Comparison of ENCODE assay signal across 8 mouse cellular contexts in genomic region chr4:116221140-116221851, GRCm38 (mm10). TPM values are rescaled to one million over a fixed set of nuclear protein-coding genes. Genes with fewer than 3 reads are reported as not detected.
DNase-seq lines count a peak whose midpoint lies in the region; ATAC-seq and TF ChIP-seq lines count a peak whose summit lies in the region.

TSS of gene Pik3r3 (plus strand) at chr4:116221618.

- peak; percentile 95 for TF ChIP-seq POLR2A in bone marrow macrophage, adult 2 months (IDR thresholded peaks at IDR 0.05; ENCODE audit: borderline replicate concordance, low read depth, low read length)
- TF ChIP-seq POLR2A in embryonic fibroblast, embryonic 13.5 days (IDR thresholded peaks at IDR 0.05; ENCODE audit: low read depth, low read length), result peak; percentile 100

- no peaks in the 10 kb centered on the region for H3K27me3 ChIP-seq in kidney, embryonic 14.5 days (ENCODE audit: control insufficient read depth, insufficient read depth, low read length)
- no peaks in the 10 kb centered on the region for H3K27me3 ChIP-seq in limb, embryonic 15.5 days

- peak; percentile 99 for ATAC-seq in kidney, embryonic 14.5 days (ENCODE audit: low FRiP score, low TSS enrichment)
- ATAC-seq in limb, embryonic 15.5 days (ENCODE audit: insufficient number of reproducible peaks, low FRiP score, low TSS enrichment, low read depth), result peak; percentile 100

- DNase-seq in A20 (ENCODE audit: low read depth, low spot score), result peak; percentile 99
- DNase-seq in heart, adult 9 months (ENCODE audit: low spot score in 2 of 2), result peak; percentile 98
- peak; percentile 92 to 96 for DNase-seq in monocyte, adult 2 months (ENCODE audit: low read depth in 1 of 2, low spot score in 2 of 2)
- peak; percentile 98 to 99 for DNase-seq in spleen, postnatal 36 days (ENCODE audit: low spot score in 2 of 2)

- H3K9ac ChIP-seq in kidney, embryonic 14.5 days (ENCODE audit: low read depth, low read length), result peak within 1 kb of the TSS; percentile 94
- H3K9ac ChIP-seq in limb, embryonic 15.5 days, result peak within 1 kb of the TSS; percentile 77

- under 1% methylated on average over 51 of the region's 53 CpGs for WGBS in kidney, embryonic 14.5 days
- WGBS in limb, embryonic 15.5 days, result under 1% methylated on average over 53 of the region's 53 CpGs

- peaks cover 18% of the 10 kb centered on the region for H3K4me1 ChIP-seq in bone marrow macrophage, adult 2 months (ENCODE audit: control insufficient read depth, insufficient read depth, low read length)
- H3K4me1 ChIP-seq in embryonic fibroblast, embryonic 13.5 days (ENCODE audit: control insufficient read depth, insufficient read depth, low read length), result no peaks in the 10 kb centered on the region
- peaks cover 6% of the 10 kb centered on the region; the same call in 1 of the 2 replicates for H3K4me1 ChIP-seq in kidney, embryonic 14.5 days (ENCODE audit: control insufficient read depth, insufficient read depth, low read length)
- H3K4me1 ChIP-seq in limb, embryonic 15.5 days, result 0 out of 2 replicates have a peak, but pooled peaks cover 5% of the 10 kb centered on the region

- H3K36me3 ChIP-seq in kidney, embryonic 14.5 days (ENCODE audit: control insufficient read depth, insufficient read depth, low read length), result no peaks in the 10 kb centered on the region
- H3K36me3 ChIP-seq in limb, embryonic 15.5 days, result no peaks in the 10 kb centered on the region

- peak within 1 kb of the TSS; percentile 88 for H3K27ac ChIP-seq in bone marrow macrophage, adult 2 months (ENCODE audit: insufficient read depth, low read depth, low read length)
- peak within 1 kb of the TSS; percentile 96 for H3K27ac ChIP-seq in embryonic fibroblast, embryonic 13.5 days (ENCODE audit: insufficient read depth, low read length)
- H3K27ac ChIP-seq in kidney, embryonic 14.5 days (ENCODE audit: low read depth, low read length), result peak within 1 kb of the TSS; percentile 99
- H3K27ac ChIP-seq in limb, embryonic 15.5 days, result peak within 1 kb of the TSS; percentile 99

- H3K4me2 ChIP-seq in kidney, embryonic 14.5 days (replicated peaks; ENCODE audit: low read depth, low read length), result peak within 1 kb of the TSS; percentile 68
- peak within 1 kb of the TSS; percentile 67 for H3K4me2 ChIP-seq in limb, embryonic 15.5 days

- TF ChIP-seq CTCF in bone marrow macrophage, adult 2 months (IDR thresholded peaks at IDR 0.05; ENCODE audit: low read depth, low read length), result no peak
- no peak for TF ChIP-seq CTCF in embryonic fibroblast, embryonic 13.5 days (IDR thresholded peaks at IDR 0.05; ENCODE audit: borderline replicate concordance, insufficient read depth, low read length)

- peak within 1 kb of the TSS; percentile 85 for H3K4me3 ChIP-seq in bone marrow macrophage, adult 2 months (ENCODE audit: insufficient read depth, low read length)
- H3K4me3 ChIP-seq in embryonic fibroblast, embryonic 13.5 days (ENCODE audit: insufficient read depth, low read length), result peak within 1 kb of the TSS; percentile 94
- H3K4me3 ChIP-seq in kidney, embryonic 14.5 days (ENCODE audit: low read length), result peak within 1 kb of the TSS; percentile 77
- H3K4me3 ChIP-seq in limb, embryonic 15.5 days, result peak within 1 kb of the TSS; percentile 71

- H3K9me3 ChIP-seq in kidney, embryonic 14.5 days (ENCODE audit: control insufficient read depth, low read length), result no peaks in the 10 kb centered on the region
- no peaks in the 10 kb centered on the region for H3K9me3 ChIP-seq in limb, embryonic 15.5 days

RNA-seq across cellular contexts. Expression of gene Pik3r3, which starts in this region (rescaled TPM):
- polyA plus RNA-seq in bone marrow macrophage, adult 2 months (2012; ENCODE audit: insufficient read depth, insufficient read length, missing spikeins), result 0.33 and 1.0 TPM in 2 replicates
- polyA plus RNA-seq in embryonic fibroblast, embryonic 13.5 days (2011; ENCODE audit: insufficient read length, low read depth, missing spikeins), result 31.6 and 31.9 TPM in 2 replicates
- polyA plus RNA-seq in kidney, embryonic 14.5 days (2014; fragmentation: Nextera tagmentation; extraction: Ambion mirVana), result 19.9 and 27.6 TPM in 2 replicates
- polyA plus RNA-seq in limb, embryonic 15.5 days (2015; fragmentation: Nextera tagmentation; extraction: Ambion mirVana), result 10.2 and 11.8 TPM in 2 replicates

Comparison
In these comparisons a context has a peak if more than half of its experiments do, and no peak if none do; other contexts are left out.
1. Peak in every context shown above with its lines: DNase-seq, ATAC-seq, H3K4me3 ChIP-seq and H3K27ac ChIP-seq.